Mouse (Mus musculus) C2C12 (cell line): ENCODE data around the gene Asic3. TPM values are rescaled to one million over a fixed set of nuclear protein-coding genes. Genes with fewer than 3 reads are reported as not detected.
A peak's percentile ranks its signal among the peaks of the same experiment; 100 is the strongest.

Source experiments
- H3K27me3 ChIP-seq: one replicate; pipeline ENCODE4 v1.6.1; 2011; ENCODE audit not compliant: control insufficient read depth, insufficient read depth, insufficient read length
- H3K36me3 ChIP-seq: one replicate; pipeline ENCODE4 v1.6.1; 2011; ENCODE audit not compliant: control insufficient read depth, insufficient read depth
- H3K4me3 ChIP-seq: one replicate; pipeline ENCODE4 v1.5.1; 2011; ENCODE audit warnings: mild to moderate bottlenecking, control low read depth; ENCODE audit not compliant: poor library complexity, insufficient read depth, severe bottlenecking
- H3K79me2 ChIP-seq: one replicate; pipeline ENCODE4 v1.6.1; 2011; ENCODE audit not compliant: control insufficient read depth, insufficient read depth
- H3K79me3 ChIP-seq: one replicate; pipeline ENCODE4 v1.6.1; 2011; ENCODE audit warnings: low read depth, control low read depth
- H3ac ChIP-seq: one replicate; pipeline ENCODE3; 2011; ENCODE audit warnings: low read depth; ENCODE audit not compliant: control insufficient read depth, insufficient read length
- CEBPB ChIP-seq: IDR thresholded peaks from one replicate; pipeline ENCODE4 v1.6.1; 2011; ENCODE audit warnings: low read depth, mild to moderate bottlenecking, control low read depth, moderate library complexity
- CTCF ChIP-seq: IDR thresholded peaks from one replicate; pipeline ENCODE4 v1.5.1; 2011; ENCODE audit not compliant: control insufficient read depth, insufficient read depth, insufficient read length
- FOSL1 ChIP-seq: IDR thresholded peaks from one replicate; pipeline ENCODE4 v1.8.0; 2011; ENCODE audit warnings: mild to moderate bottlenecking, low read length; ENCODE audit not compliant: poor library complexity, insufficient read depth, severe bottlenecking
- MAX ChIP-seq: IDR thresholded peaks from one replicate; pipeline ENCODE4 v1.6.1; 2011; ENCODE audit warnings: mild to moderate bottlenecking, control low read depth
- MYOD1 ChIP-seq: IDR thresholded peaks from one replicate; pipeline ENCODE4 v1.6.1; 2011; ENCODE audit warnings: low read depth; ENCODE audit not compliant: control insufficient read depth, insufficient read length
- MYOG ChIP-seq: IDR thresholded peaks from one replicate; pipeline ENCODE4 v1.6.1; 2011; ENCODE audit not compliant: control insufficient read depth, insufficient read length; ENCODE audit errors: extremely low read depth
- USF1 ChIP-seq: IDR thresholded peaks from one replicate; pipeline ENCODE4 v1.6.1; 2011; ENCODE audit warnings: low read depth, mild to moderate bottlenecking, control low read depth, moderate library complexity
- polyA plus RNA-seq: library from polyadenylated mRNA; unstranded; fragments of >200 nt; fragmentation: generic; extraction: Trizol; gene quantifications from one replicate; pipeline ENCODE4 v1.2.1, GENCODE M21; 2012; ENCODE audit warnings: missing spikeins

Gene Asic3
- polyA plus RNA-seq, 1 experiment, result 0.19 TPM

DNA sequence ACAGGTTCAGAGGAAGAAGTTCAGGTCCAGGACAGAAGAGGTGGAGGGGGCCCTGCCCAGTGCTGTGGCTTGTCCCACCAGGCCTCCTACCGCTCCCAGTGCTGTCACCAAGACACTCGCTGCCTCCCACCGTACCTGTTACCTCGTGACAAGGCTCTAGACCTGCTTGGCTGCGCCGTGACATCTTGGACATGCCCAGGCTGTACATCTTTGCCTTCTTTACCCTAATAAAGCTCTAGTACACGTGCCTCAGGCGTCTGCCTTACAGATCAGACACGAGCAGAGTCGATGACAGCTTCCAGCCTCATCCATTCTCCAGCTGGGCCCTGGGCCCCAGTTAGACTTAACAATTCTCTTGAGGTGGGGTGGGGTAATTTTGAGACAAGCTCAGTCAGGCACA is 4.4 kb downstream of the Asic3 start:
- Histone ChIP-seq H3K4me3 (no peak overlapping the region), H3K27me3 (no peaks in the 10 kb centered on the region), H3K79me2 (peaks cover 2% of the 10 kb centered on the region), H3K79me3 (no peaks in the 10 kb centered on the region), H3ac (no peak overlapping the region), H3K36me3 (peaks cover 16% of the 10 kb centered on the region)
- TF ChIP-seq MYOG (no peak), CTCF (no peak)

DNA sequence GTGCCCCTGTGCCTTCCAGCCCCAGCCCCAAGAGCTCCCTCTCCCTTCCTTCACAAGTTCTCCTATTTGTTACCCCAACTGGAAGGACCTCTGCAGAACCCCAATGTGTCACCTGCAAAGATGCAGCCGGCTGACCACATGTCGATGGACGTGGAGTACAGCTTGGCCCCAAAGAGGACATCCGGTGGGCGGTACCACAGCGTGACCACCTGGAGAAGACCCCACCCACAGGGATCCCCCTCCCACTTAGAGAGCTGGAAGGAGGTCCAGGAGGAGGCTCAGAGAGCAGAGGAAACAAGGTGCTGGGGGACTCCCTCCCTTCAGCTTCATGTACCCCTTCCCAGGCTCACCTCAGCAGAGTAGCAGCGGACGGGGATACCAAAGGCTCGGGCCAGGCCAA is 7.2 kb downstream of the Asic3 start:
- H3K79me3 ChIP-seq, result peaks cover 2% of the 10 kb centered on the region
- H3K4me3 ChIP-seq, result no peak overlapping the region
- H3ac ChIP-seq, result no peak overlapping the region
- H3K36me3 ChIP-seq, result peaks cover 16% of the 10 kb centered on the region
- TF ChIP-seq FOSL1 (no peak), USF1 (no peak), MYOD1 (no peak), CEBPB (no peak), CTCF (no peak), MYOG (no peak), MAX (no peak)
- no peaks in the 10 kb centered on the region for H3K27me3 ChIP-seq
- peaks cover 7% of the 10 kb centered on the region for H3K79me2 ChIP-seq

DNA sequence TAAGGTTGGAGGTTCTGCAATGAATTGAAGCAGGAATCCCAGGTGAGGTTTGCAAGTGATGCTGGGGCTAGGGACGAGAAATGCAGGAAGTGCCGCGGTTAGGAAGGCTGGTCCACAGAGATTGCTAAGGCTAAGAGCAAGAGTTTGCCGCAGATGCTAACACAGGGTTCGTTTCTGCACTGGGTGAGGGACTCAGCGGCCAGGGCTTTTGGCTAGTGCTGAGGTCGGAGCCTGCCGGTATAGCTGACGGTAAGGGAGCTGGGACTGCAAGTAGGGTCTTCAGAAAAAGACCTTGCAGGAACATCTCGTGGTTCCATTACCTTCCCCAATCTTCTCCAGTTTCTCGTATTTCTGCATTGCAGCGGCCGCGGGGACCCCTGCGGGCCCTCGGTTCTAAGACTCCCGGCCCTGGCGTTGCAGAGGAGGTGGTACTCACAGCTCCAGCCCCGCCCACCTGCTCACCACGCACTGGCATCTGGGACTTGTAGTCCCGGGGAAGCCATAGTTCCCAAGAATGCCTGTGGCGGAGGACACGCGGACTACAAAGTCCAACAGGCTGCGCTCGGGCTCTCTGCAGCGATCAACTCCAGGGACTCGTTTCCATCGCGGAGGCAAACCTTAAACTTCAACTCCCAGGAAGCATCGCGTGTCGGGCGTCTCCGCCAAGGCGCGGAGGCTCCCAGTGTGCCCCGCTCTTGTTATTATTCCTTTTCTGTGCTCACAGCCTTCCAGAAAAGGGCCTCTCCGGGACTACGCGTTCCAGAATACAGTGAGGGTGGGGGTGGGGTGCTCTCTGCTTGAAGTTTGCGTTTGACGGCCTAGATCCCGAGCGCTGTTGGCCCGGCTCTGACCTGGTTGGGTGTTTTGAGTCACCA is 10.2 kb downstream of the Asic3 start, which contains the start of the genes Cdk5 and Slc4a2:
Gene Cdk5 (minus strand): TSS at position 402 of the 875 bp plus-strand sequence.
Gene Slc4a2 (plus strand): TSS at position 709 of the 875 bp plus-strand sequence.
- peaks cover 15% of the 10 kb centered on the region for H3K79me3 ChIP-seq
- TF ChIP-seq MYOD1 (no peak), MAX (peak; percentile 81)
- H3K27me3 ChIP-seq, result no peaks in the 10 kb centered on the region
- H3ac ChIP-seq, result peak within 1 kb of the TSS; percentile 76
- H3K79me2 ChIP-seq, result peaks cover 37% of the 10 kb centered on the region
- peaks cover 19% of the 10 kb centered on the region for H3K36me3 ChIP-seq
- H3K4me3 ChIP-seq, result peak within 1 kb of the TSS; percentile 80

DNA sequence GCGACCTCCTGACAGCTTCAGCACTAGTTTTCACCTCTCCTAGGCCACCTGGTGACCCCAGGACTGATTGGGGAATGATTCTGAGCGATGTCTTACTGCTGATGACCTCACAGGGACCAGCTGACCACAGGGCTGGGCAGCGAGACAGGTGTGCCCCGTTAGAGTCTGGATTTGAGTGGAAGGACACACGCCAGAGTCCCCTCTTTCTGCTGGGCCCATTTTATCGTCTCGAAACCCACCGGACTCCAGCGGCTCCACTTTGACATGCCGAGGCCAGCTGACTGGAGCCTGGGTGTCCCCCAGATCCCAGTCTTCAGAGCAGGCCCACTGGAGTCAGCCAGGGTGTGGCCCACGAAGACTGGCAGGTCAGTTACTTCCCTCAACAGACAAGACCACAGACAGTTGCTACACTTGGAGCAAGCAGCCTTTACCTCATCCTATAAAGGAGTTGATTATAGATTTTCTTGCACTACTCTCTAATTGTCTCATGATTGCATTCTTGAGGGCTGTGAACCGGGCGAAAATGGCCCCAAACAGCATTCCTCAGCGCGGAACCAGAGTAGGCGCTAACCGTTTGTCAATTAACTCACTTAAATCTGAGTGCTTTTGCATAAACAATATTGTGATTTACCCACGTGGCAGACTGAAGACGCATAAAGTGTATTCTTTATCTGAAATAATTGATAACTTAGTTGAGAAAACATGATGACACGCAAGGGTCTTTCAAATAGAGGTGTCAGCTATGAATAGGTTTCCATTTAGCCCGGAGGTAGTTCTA is 11.0 kb downstream of the Asic3 start:
- peaks cover 14% of the 10 kb centered on the region for H3K36me3 ChIP-seq
- peaks cover 37% of the 10 kb centered on the region for H3K79me2 ChIP-seq
- TF ChIP-seq MYOD1 (peak; percentile 49), FOSL1 (no peak)

DNA sequence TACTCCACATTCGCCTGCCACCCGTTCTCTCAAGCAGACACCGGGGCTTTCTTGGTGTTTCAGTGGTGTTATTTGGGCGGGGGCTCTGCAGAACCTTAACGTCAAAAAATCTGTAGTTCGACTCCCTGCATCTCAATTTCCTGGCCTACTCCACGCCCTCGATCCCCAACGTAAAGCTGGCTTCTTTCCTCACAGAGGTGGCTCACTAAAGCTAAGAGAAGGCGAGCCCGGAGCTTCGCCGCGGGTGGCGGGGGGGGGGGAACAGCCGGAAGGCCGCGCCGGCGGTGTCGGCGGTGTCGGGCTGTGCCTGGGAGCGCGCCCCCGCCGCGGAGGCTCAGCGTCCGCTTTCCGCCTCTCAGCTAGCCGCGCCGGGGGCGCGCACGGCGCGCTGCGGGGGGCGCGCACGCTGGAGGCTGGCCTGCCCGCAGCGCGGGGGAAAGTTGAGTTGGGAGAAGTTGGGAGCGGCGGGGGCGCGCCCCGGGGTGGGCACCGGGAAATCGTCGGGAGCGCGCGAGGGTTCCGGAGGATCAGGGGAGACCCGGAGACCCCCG is 11.7 kb downstream of the Asic3 start:
- Histone ChIP-seq H3K27me3 (no peaks in the 10 kb centered on the region), H3ac (peak overlapping the region; percentile 92), H3K79me2 (peaks cover 37% of the 10 kb centered on the region), H3K36me3 (peaks cover 21% of the 10 kb centered on the region), H3K79me3 (peaks cover 15% of the 10 kb centered on the region), H3K4me3 (peak overlapping the region; percentile 57)
- TF ChIP-seq MYOD1 (no peak), FOSL1 (no peak), CTCF (no peak), MYOG (no peak), CEBPB (no peak), MAX (no peak), USF1 (no peak)

More for the DNA sequence above, 11.0 kb downstream of the Asic3 start:
- H3K79me3 ChIP-seq, result peaks cover 15% of the 10 kb centered on the region
- H3K27me3 ChIP-seq, result no peaks in the 10 kb centered on the region
- peak overlapping the region; percentile 76 for H3ac ChIP-seq
- H3K4me3 ChIP-seq, result peak overlapping the region; percentile 57
